In the genomic region with DNA sequence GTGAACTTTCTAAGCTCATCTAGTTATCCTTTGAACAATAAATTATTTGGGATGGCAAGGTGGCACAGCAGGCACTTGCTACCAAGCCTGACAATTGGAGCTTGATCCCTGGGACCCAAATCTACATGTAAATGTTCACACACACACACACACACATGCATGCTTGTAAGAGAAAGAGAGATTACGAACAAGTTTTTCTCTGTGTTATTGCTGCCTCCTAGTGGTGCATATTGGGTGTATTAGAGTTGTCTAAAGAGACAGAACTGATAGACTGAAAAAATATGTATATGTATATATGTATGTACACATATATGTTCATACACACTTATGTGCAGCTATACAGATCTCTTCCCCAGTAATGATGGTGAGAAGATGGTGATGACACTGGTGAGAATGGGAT, we compare ENCODE assay signal across 8 mouse cellular contexts. TPM values are rescaled to one million over a fixed set of nuclear protein-coding genes. Genes with fewer than 3 reads are reported as not detected.
DNase-seq lines count a peak whose midpoint lies in the region; ATAC-seq lines count a peak whose summit lies in the region.

No protein-coding gene starts in this region.

- no peak for ATAC-seq in cerebellum, adult (ENCODE audit: insufficient number of reproducible peaks, low FRiP score, low TSS enrichment)
- peak; percentile 64 for ATAC-seq in megakaryocyte-erythroid progenitor cell, adult 5-6 weeks (replicated peaks; ENCODE audit: low FRiP score, low TSS enrichment, poor library complexity, severe bottlenecking)

- intact Hi-C loops in left cerebral cortex, postnatal 25 days (cut with DNase I): loop anchor here (5.0 kb wide), 2 partner anchors 391 to 556 kb away; no protein-coding TSS in a partner anchor
- intact Hi-C loops in left cerebral cortex, postnatal 36 days (cut with DNase I): loop anchor here (5.0 kb wide), 2 partner anchors 386 to 556 kb away; no protein-coding TSS in a partner anchor

- peak; percentile 61 to 62 for DNase-seq in cerebellum, postnatal 10 days
- peak; percentile 30 to 53 for DNase-seq in left cerebral cortex, postnatal 25 days (ENCODE audit: low spot score in 2 of 2)
- DNase-seq in left cerebral cortex, postnatal 36 days (ENCODE audit: low spot score in 2 of 2): no peak
- DNase-seq in c-Kit-positive CD71-positive TER-119-negative erythroid progenitor cells, embryonic 14.5 days (ENCODE audit: low read depth): peak; percentile 21
- no peak for DNase-seq in right cerebral cortex, postnatal 36 days (ENCODE audit: low spot score in 2 of 2)
- no peak for DNase-seq in frontal cortex, postnatal 14 days (ENCODE audit: low spot score in 2 of 2)

RNA-seq across cellular contexts. Expression of gene Cep112, which starts 6.5 kb away (rescaled TPM):
- 1 to 10 TPM; 5.8 to 9.0 TPM for total RNA-seq in left cerebral cortex, postnatal 25 days (2021)
- 10 to 100 TPM in 1 of 2 experiments, 1 to 10 TPM in 1; 8.3 to 12.8 TPM for total RNA-seq in left cerebral cortex, postnatal 36 days (2021)
- 0.11 TPM in 1 of 2 replicates, not detected in the other for total RNA-seq in megakaryocyte-erythroid progenitor cell, adult 5-6 weeks (2014; fragmentation: Nextera tagmentation)
- total RNA-seq in megakaryocyte-erythroid progenitor cell, adult 5-6 weeks (2017): 0.69 TPM in 1 of 2 replicates, not detected in the other

Comparison
In these comparisons a context has a peak if more than half of its experiments do, and no peak if none do; other contexts are left out.
1. DNase-seq: peak in cerebellum, postnatal 10 days (2 of 2), left cerebral cortex, postnatal 25 days (2 of 2) and c-Kit-positive CD71-positive TER-119-negative erythroid progenitor cells, embryonic 14.5 days (single experiment); none in left cerebral cortex, postnatal 36 days (0 of 2), right cerebral cortex, postnatal 36 days (0 of 2) and frontal cortex, postnatal 14 days (0 of 2).
2. RNA of gene Cep112, which starts 6.5 kb away (total RNA-seq): 8.3 to 12.8 TPM in left cerebral cortex, postnatal 36 days and 5.8 to 9.0 TPM in left cerebral cortex, postnatal 25 days; 0.11 to 0.69 TPM in megakaryocyte-erythroid progenitor cell, adult 5-6 weeks; every median in the first group is over 4 times any median in the second.